Mouse (Mus musculus) gastrocnemius, postnatal 4 days (tissue): ENCODE measurements around the gene Tmbim7. TPM values are rescaled to one million over a fixed set of nuclear protein-coding genes. Genes with fewer than 3 reads are reported as not detected.

Source experiments
- DNase-seq, 2 experiments: peaks; one replicate each; pipeline ENCODE4 v3.0.0; 2021 to 2022; ENCODE audit warnings: low spot score in 2 of 2, mixed read lengths in 2 of 2
- microRNA-seq: library from miRNA; unstranded; fragments of <30 nt; microRNA quantifications from one replicate; pipeline ENCODE4 v1.2.0, GENCODE M21; 2021
- total RNA-seq, 2 experiments: library from RNA; stranded (reverse); gene quantifications; 2 replicates each; pipeline ENCODE4 v1.2.3; 2021

Tmbim7 gene
- total RNA-seq, 2 experiments from 2014 or later: not detected

- DNase-seq: no peak
Measured at GRCm38 (mm10) chr5:3665225-3665624, 14.2 kb downstream of the Tmbim7 start.

DNA sequence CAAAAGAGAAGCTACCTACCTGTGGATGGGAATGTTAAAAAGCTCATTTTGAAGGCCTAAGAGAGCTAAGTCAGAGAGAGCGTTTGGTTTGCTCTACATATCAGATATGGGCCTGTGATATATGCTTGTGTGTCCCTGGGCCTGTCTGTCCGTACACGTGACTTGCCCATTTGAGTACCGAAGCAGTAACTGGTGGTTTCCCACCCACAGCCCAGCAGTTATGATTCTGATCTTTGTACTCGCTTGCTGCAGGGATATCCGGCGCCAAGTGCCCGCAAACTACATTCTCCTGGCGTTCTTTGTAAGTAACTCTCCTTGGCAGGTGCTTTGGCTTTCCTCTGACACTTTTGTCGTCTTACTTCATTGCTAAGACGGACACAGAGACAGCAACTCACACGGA is 15.6 kb downstream of the Tmbim7 start:
- DNase-seq: no peak

DNA sequence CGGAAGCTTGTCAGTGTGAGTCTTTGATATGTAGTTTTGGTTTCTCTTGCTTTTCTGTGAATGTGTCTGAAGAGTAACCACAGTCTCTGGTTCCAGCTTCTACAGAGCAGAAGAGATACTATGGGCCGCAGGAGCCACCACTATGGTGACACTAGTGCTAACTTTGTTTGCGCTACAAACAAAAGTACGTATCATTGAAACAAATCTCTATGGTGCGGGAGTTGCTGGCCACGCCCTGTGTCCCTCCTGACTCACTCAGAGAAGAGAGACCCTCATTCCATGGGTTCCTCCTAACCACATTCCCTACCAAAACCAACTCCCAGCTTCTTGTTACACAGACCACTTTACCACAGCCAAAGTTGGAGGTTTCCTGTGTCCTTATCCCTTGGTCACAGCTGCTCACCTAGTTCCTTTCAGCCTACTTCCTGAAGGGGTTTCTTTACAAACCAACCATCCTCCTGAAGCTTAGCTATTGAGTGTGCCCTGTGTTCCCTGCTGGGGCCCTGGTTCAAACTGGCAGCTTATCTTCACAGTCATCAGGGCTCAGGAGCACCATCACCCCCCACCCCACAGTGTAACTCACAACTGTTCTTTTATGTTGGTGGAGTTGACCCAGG is 19.1 kb downstream of the Tmbim7 start:
- no peak for DNase-seq

DNA sequence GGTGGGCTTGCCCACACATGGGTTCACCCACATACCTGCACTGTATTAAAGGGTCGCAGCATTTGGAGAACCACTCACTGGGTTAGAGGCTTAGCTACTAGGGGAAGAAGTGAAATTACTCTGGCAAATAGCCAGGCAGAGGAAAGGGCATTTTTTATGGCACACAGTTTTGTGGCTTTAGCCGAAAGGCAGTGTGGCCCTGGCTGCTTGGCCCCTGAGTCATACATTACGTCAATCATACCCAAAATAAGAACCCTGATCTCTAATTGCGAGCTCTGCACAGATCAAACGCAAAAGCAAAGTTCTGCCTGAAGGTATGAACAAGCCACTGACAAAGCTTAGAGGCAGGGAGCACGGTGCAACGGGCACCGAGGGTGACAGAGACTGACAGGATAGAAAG is 37.3 kb downstream of the Tmbim7 start:
- DNase-seq: no peak

GRCm38 (mm10) chr5:3691283-3691682 is 40.3 kb downstream of the Tmbim7 start:
- DNase-seq: no peak

DNA sequence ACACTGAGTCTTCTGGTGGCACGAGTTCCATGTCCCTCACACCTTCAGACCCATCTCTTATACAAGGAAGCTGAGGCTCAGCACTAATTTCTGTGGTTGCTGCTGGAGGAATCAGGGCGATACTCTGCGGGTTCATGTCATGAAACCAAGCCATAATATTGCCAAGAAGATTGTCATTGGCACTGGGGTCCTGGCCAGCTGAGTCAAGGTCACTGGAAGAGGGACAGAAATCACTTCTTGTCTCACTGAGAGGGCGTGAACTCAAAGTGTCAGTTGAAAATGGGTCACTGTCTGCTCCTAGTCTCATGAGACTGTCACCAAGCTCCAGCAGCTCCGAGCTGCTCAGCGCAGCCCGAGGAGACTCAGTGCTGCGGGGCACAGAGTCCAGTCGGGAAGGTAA is 42.0 kb downstream of the Tmbim7 start:
- no peak for DNase-seq

DNA sequence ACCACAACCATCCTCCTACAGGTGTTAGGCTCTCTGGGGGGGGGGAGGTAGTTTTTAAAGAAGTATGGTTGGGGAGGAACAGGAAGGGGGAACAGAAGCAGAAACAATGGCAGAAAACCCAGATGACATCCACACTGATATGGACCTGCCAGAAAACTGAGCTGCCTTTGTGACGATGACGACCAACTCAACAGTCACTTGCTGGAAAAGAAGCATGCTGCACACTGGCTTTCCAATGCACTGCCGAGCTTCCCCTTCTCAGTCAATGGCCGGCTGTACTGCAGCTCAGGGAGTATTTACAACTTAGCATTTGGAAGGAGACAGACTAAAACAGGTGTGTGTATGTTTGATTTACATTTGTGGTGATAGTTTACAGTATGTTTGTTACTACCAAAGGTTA is 44.2 kb downstream of the Tmbim7 start:
- no peak for DNase-seq

- no peak for DNase-seq
Measured at GRCm38 (mm10) chr5:3696031-3696430, 45.0 kb downstream of the Tmbim7 start.

DNA sequence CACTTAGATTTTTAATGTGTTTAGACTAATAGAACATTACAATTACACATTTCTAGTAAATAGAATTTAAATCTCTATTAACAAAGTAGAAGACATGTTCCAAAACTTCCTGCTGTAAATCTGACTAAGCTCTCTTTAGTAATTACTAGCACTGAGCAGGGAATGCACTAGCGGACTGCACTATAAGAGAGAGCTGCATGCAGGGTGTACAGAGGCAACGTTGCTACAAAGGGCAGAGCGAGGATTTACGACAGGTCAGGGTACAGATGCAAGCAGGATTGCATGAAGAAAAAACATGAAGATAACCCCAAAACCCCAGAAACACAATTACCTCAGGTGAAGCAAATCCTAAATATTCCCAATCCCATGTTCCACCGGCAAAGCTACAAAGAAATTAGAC is 49.0 kb downstream of the Tmbim7 start:
- no peak for DNase-seq

- DNase-seq: no peak
Measured at GRCm38 (mm10) chr5:3702180-3702579, 51.2 kb downstream of the Tmbim7 start.

GRCm38 (mm10) chr5:3715800-3716199 is 64.8 kb downstream of the Tmbim7 start:
- no peak for DNase-seq

- no peak for DNase-seq
Measured at GRCm38 (mm10) chr5:3719371-3719770, 68.4 kb downstream of the Tmbim7 start.

- no peak for DNase-seq
Measured at GRCm38 (mm10) chr5:3722873-3723272, 71.9 kb downstream of the Tmbim7 start.

DNA sequence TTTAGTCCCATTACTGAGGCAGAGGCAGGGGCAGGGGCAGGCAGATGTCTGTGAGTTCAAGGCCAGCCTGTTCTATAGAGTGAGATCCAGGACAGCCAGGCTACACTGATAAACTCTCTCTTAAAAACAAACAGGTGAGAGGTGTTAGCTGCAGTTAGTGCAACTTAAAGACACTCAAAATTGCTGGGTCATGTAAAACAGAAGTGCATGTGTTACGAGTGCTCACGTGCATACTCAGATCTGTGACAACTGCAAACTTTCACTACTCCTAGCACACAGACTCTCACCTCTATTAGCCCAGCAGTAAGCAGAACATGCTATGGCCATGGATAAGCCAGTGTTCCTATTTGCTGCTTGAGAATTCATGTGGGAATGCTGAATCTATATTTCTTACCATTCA is 72.4 kb downstream of the Tmbim7 start:
- no peak for DNase-seq

GRCm38 (mm10) chr5:3725491-3725890 is 74.5 kb downstream of the Tmbim7 start:
- no peak for DNase-seq

DNA sequence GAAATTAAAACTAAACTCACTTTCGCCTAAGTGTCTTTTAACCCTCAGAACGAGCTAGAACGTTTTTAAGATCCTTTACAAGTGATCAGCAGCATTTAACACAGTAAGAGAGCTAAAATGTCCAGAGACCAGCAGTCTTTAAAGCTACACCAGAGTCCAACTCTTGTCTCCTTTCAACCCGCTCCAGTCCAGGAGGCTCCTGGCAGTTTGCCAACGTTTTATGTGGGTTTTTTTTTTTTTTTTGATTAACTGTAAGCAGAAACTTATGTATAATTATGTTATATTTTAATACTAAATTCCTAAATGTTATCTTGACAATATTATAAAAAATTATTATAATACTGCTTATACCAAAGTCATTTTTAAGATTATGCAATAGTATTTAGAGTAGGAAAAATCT is 77.8 kb downstream of the Tmbim7 start:
- no peak for DNase-seq

Small RNA genes within 50 kb of the gene (microRNA-seq; reads per million reads assigned to microRNA genes)
- gene Gm22926 (not detected), gene Gm26238 (not detected)

Other genes with a start within 250 kb of the Tmbim7 start
- 10 to 100 TPM; 26.9 to 33.7 TPM for gene Fam133b, start 107.3 kb upstream of the Tmbim7 start, total RNA-seq
- gene 1700109H08Rik, start 79.6 kb upstream of the Tmbim7 start, total RNA-seq: 10 to 100 TPM in 1 of 2 experiments, 1 to 10 TPM in 1; 7.1 to 10.4 TPM
- gene Pex1, start 55.1 kb upstream of the Tmbim7 start, total RNA-seq: 10 to 100 TPM; 10.4 to 11.6 TPM
- gene Rbm48, start 54.6 kb upstream of the Tmbim7 start, total RNA-seq: 1 to 10 TPM; 7.4 to 7.6 TPM
- 10 to 100 TPM; 80.8 to 99.8 TPM for gene Gatad1, start 6.0 kb downstream of the Tmbim7 start, total RNA-seq
- 10 to 100 TPM; 33.9 to 34.9 TPM for gene Ankib1, start 151.7 kb downstream of the Tmbim7 start, total RNA-seq
- gene Krit1, start 152.0 kb downstream of the Tmbim7 start, total RNA-seq: 10 to 100 TPM; 26.1 to 34.0 TPM
- not detected for gene Lrrd1, start 194.0 kb downstream of the Tmbim7 start, total RNA-seq
- 1 to 10 TPM; 3.6 to 4.7 TPM for gene Mterf1a, start 242.8 kb downstream of the Tmbim7 start, total RNA-seq